Mouse (Mus musculus) heart, postnatal 10 days (tissue): ENCODE data around the gene Gfpt1. TPM values are rescaled to one million over a fixed set of nuclear protein-coding genes. Genes with fewer than 3 reads are reported as not detected.
A peak's percentile ranks its signal among the peaks of the same experiment; 100 is the strongest.

Experiments used
- DNase-seq, 2 experiments: peaks; one replicate each; pipeline ENCODE4 v3.0.0; 2021
- intact Hi-C: fragments of 180-260 bp; cut with DNase I; formaldehyde crosslinking; loops from one replicate; pipeline ENCODE4 v1.15.1; 2025
- total RNA-seq, 2 experiments: library from RNA; stranded (reverse); gene quantifications; 2 replicates each; pipeline ENCODE4 v1.2.3; 2021

The Gfpt1 gene
- total RNA-seq, 2 experiments from 2014 or later, result 18.2 to 19.6 TPM

- DNase-seq, result no peak
- intact Hi-C loops, result no loop called here
Observed at GRCm38 (mm10) chr6:87099261-87099660, 56.6 kb downstream of the Gfpt1 start.

DNA sequence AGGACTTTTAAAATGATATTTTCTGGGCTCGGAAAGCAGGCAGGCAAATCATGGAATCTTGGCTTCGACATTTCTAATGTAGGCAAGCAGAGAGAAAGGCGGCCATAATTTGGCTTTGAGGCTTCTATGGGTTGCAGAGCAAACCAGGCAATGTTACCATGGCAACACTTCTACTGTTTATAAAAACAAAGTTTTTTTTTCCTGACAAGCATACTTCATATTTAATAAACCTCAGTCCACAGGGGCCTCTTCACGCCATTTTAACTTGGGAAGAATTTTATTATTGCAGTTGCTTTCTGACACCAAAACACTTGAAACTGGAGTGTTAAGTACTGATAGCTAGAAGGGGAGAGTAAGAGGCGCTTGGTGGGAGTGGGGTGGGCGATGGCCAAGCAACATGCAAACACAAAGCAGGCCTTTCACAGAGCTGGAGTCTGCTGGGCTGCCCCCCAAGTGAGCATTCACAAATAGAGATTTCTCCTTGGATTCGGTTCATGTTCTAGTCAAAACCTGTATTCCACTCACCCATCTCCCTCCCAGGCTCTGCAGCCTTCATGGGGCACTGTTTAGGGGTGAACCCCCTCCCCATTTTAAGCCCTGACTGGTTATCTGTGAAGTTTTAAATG lies 57.1 kb downstream of the Gfpt1 start:
- intact Hi-C loops, result loop anchor here (5.0 kb wide), 1 partner anchor 138 kb away; no protein-coding TSS in a partner anchor
- peak; percentile 39 to 41 for DNase-seq

DNA sequence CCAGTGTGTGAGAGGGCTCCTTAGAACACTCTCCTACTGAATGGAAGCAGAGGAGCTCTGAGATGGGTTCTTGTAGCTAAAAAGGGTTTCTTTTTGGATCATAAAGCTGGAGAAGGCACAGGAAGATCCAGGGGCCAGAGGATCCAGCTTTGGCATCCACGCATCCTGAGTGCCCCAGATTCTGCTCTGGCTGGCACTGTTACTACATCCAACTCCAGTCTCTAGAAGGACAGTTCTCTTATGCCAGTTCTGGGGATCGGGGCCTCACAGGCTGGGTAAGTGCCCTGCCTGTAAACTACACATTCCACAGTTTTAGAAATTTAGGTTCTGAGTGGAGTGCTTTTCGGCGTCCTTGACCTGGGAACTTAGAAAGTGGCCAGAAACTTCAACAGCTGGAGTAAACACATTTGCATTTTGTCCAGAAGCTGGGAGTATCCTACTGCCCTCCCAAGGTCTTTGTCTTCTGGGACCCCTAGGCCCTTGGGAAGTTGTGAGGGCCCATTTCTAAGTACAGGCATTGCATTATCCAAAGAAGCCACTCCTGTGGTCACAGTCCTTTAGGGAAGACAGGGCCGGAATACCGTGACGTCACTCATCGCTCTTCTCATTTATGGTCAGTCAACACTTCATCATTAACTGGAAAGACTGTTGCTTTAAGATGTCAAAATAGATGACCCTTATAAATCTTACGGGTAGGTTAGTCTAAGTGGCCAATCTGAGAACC lies 57.8 kb downstream of the Gfpt1 start:
- DNase-seq, result no peak
- intact Hi-C loops, result loop anchor here (1.0 to 5.0 kb wide), 4 partner anchors 137 to 286 kb away; partner anchors contain the start of gene Antxr1

- DNase-seq, result peak; percentile 87 to 92
- intact Hi-C loops, result loop anchor here (1.0 to 5.0 kb wide), 4 partner anchors 136 to 285 kb away; partner anchors contain the start of gene Antxr1
Observed at GRCm38 (mm10) chr6:87101281-87101954, 58.8 kb downstream of the Gfpt1 start.

- peak in 1 of 2 experiments; percentile 37 for DNase-seq
- intact Hi-C loops, result loop anchor here (1.0 to 5.0 kb wide), 4 partner anchors 135 to 284 kb away; partner anchors contain the start of gene Antxr1
Observed at GRCm38 (mm10) chr6:87101955-87102353, 59.3 kb downstream of the Gfpt1 start.

GRCm38 (mm10) chr6:87102421-87102911 lies 59.8 kb downstream of the Gfpt1 start:
- peak; percentile 65 to 68 for DNase-seq
- intact Hi-C loops, result loop anchor here (5.0 kb wide), 1 partner anchor 135 kb away; no protein-coding TSS in a partner anchor

DNA sequence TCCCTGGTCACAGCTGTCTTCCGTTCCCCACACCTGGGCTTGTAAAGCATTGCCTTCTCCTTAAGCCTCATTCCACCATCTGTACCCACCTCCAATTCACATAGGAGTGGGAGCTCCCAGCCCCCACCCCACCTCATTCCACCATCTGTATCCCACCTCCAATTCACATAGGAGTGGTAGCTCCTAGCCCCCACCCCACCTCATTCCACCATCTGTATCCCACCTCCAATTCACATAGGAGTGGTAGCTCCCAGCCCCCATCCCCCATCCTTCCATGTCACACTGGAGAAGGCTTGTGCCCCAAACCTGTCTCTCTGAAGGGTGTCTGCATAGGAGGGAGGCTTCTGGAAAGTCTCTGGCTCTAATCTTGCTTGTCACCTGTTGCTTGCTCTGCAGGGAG lies 60.7 kb downstream of the Gfpt1 start:
- no peak for DNase-seq
- intact Hi-C loops, result loop anchor here (5.0 kb wide), 1 partner anchor 134 kb away; no protein-coding TSS in a partner anchor

GRCm38 (mm10) chr6:87104123-87104796 lies 61.6 kb downstream of the Gfpt1 start, which contains the start of gene D6Ertd527e:
TSS of gene D6Ertd527e (plus strand) at chr6:87104746.
- no peak for DNase-seq
- intact Hi-C loops, result loop anchor here (5.0 kb wide), 1 partner anchor 133 kb away; no protein-coding TSS in a partner anchor

- peak in 1 of 2 experiments; percentile 23 for DNase-seq
Observed at GRCm38 (mm10) chr6:87111493-87111892, 68.8 kb downstream of the Gfpt1 start.

GRCm38 (mm10) chr6:87112125-87112524 lies 69.5 kb downstream of the Gfpt1 start:
- DNase-seq, result peak; percentile 58 to 61
- intact Hi-C loops, result no loop called here

More at GRCm38 (mm10) chr6:87111493-87111892, 68.8 kb downstream of the Gfpt1 start:
- intact Hi-C loops, result no loop called here

DNA sequence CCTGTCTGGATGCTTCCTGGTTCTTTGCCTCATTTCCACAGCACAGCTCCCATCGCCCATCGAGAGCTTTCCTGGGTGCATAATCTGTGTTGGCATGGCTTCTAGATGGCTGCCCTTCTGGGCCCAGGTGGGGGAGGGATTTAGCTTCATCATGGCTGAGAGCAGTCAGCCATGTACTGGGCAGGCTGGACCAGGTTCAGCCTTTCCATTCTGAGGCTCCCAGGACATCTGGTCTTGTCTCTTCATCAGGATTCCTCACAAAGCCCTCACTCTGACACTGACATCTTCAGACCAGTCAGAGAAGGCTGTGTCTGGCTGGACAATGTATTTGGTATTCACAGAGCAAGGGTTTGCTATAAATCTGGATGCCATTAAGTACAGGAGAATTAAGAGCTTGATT lies 73.3 kb downstream of the Gfpt1 start:
- intact Hi-C loops, result no loop called here
- DNase-seq, result no peak

- intact Hi-C loops, result no loop called here
- no peak for DNase-seq
Observed at GRCm38 (mm10) chr6:87116596-87116995, 74.0 kb downstream of the Gfpt1 start.

DNA sequence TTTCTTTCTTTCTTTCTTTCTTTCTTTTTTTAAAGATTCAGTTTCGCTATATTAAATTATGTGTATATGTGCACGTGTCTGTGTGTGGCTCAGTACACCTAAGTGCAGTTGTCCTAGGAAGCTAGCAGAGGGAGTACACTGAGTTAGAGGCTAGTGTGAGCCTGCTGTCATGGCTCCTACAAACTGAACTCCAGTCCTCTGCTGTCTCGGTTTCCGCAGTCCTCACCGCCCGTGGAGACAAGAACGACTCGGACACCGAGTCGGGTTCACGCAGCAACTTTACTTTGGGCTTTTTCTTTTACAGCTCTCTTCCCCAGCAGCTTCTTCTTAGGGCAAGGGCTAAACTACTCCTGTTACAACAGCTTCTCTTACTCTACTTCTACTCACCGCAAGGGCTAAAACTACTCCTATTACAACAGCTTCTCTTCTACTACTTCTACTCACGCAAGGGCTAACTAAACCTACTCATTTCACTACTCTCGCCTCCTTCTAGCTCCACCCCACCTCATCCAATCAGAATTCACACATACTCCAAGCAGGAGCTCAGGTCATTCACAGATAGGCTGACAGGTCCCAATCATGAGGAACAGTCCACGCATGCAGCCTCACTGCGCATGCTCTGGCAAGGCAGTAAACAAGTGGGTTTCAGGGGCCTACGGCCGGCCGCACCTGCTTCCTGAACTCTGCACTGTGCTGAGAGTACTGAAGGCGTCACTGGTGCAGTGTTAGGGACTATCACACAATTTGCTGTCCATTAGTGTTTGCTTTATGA lies 76.6 kb downstream of the Gfpt1 start:
- intact Hi-C loops, result no loop called here
- DNase-seq, result no peak

DNA sequence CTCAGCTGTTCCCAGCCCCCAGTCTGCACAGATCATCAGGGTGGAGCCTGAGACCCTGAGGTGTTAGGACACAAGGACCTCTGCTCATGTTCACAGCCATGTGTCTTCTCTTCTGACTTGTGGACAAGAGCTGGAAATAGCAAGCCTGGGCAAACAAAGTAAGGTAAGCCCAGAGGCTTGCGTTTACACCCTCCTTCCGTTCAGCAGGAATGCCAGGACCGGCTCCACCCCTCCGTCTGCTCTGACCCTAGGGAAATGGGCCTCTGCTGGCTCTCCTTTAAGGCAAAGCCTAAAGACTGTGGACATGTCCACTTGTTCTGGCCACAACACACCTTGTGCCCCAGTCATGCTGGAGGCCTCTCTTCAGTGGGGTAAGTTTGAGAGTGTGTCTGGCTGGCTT lies 77.3 kb downstream of the Gfpt1 start:
- DNase-seq, result no peak
- intact Hi-C loops, result no loop called here

GRCm38 (mm10) chr6:87120661-87121060 lies 78.0 kb downstream of the Gfpt1 start:
- DNase-seq, result no peak
- intact Hi-C loops, result no loop called here

DNA sequence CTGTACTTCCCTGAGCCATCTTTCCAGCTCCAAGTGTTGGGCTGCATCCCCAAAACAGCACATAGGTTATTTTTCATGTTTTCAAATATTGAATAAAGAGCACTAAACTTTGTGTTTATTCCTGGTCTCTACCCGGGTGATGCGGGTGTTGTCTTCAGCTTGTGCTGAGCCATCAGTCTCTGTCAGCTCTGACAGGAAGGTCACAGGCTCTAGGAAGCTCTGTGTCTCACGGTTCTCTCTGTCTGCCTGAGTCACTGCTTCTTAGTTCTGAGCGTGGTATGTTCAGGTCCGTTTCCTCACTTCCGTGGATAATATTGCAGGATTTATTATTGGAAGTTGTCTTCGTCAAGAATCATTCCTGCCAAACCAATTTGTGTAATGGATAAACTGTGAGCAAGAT lies 79.3 kb downstream of the Gfpt1 start:
- intact Hi-C loops, result no loop called here
- DNase-seq, result no peak

GRCm38 (mm10) chr6:87123406-87123805 lies 80.8 kb downstream of the Gfpt1 start:
- intact Hi-C loops, result no loop called here
- DNase-seq, result no peak

- intact Hi-C loops, result no loop called here
- DNase-seq, result no peak
Observed at GRCm38 (mm10) chr6:87123973-87124372, 81.3 kb downstream of the Gfpt1 start.

GRCm38 (mm10) chr6:87127049-87127753 lies 84.6 kb downstream of the Gfpt1 start:
- no peak for DNase-seq
- intact Hi-C loops, result no loop called here
